Mouse (Mus musculus) liver, embryonic 14.5 days (tissue): ENCODE data around the gene Mllt3. TPM values are rescaled to one million over a fixed set of nuclear protein-coding genes. Genes with fewer than 3 reads are reported as not detected.

Experiments
- ATAC-seq: fragments of 200-750 bp; cut with Nextera tagmentation; 2 replicates; pipeline ENCODE4 v1.8.0; 2017; ENCODE audit warnings: moderate number of reproducible peaks, mild to moderate bottlenecking, moderate library complexity; ENCODE audit not compliant: insufficient read depth
- DNase-seq, 3 experiments: peaks; one replicate each; pipeline ENCODE4 v3.0.0-alpha.2; 2012 to 2013; ENCODE audit warnings: low read depth in 3 of 3, low spot score in 3 of 3
- H3K27ac ChIP-seq: fragments of 300-500 bp; sonication (generic); 2 replicates; pipeline ENCODE4 v1.5.1; 2014; ENCODE audit warnings: moderate library complexity, mild to moderate bottlenecking, control low read depth, inconsistent platforms
- H3K27me3 ChIP-seq: fragments of 300-500 bp; sonication (generic); 2 replicates; pipeline ENCODE4 v1.6.1; 2014; ENCODE audit warnings: mild to moderate bottlenecking, low read length, moderate library complexity; ENCODE audit not compliant: control insufficient read depth, insufficient read depth
- H3K36me3 ChIP-seq: fragments of 300-500 bp; sonication (generic); replicated peaks from 2 replicates; pipeline ENCODE4 v1.6.1; 2014; ENCODE audit warnings: low read depth; ENCODE audit not compliant: control insufficient read depth, insufficient read depth
- H3K4me1 ChIP-seq, 2 experiments: fragments of 200-500 bp in 1 of 2; fragments of 300-500 bp in 1 of 2; sonication (generic) in 1 of 2; replicated peaks; 2 replicates each; pipeline ENCODE4 v1.6.1; 2012 to 2014; ENCODE audit warnings: antibody characterized with exemption in 1 of 2, inconsistent platforms in 1 of 2, low read length in 1 of 2; ENCODE audit not compliant: control insufficient read depth in 2 of 2, insufficient read depth in 2 of 2
- H3K4me2 ChIP-seq: fragments of 300-500 bp; sonication (generic); 2 replicates; pipeline ENCODE4 v1.6.1; 2014; ENCODE audit warnings: low read depth, mild to moderate bottlenecking, control low read depth, moderate library complexity
- H3K4me3 ChIP-seq, 2 experiments: fragments of 200-500 bp in 1 of 2; fragments of 300-500 bp in 1 of 2; sonication (generic) in 1 of 2; 2 replicates each; pipeline ENCODE4 v1.5.1; 2012 to 2014; ENCODE audit warnings: low read depth in 2 of 2, low read length in 2 of 2, mild to moderate bottlenecking in 2 of 2, control low read depth in 1 of 2, inconsistent platforms in 1 of 2, moderate library complexity in 1 of 2; ENCODE audit not compliant: insufficient read depth in 1 of 2
- H3K9ac ChIP-seq: fragments of 300-500 bp; sonication (generic); replicated peaks from 2 replicates; pipeline ENCODE4 v1.6.1; 2014; ENCODE audit warnings: mild to moderate bottlenecking, control low read depth, moderate library complexity
- H3K9me3 ChIP-seq: fragments of 300-500 bp; sonication (generic); 2 replicates; pipeline ENCODE4 v1.6.1; 2016; ENCODE audit warnings: low read length, mixed read lengths; ENCODE audit not compliant: control insufficient read depth
- CTCF ChIP-seq: IDR thresholded peaks from 2 replicates; pipeline ENCODE4 v1.5.1; 2016; ENCODE audit warnings: antibody characterized with exemption, low read depth, control low read depth
- EP300 ChIP-seq: IDR thresholded peaks from 2 replicates; pipeline ENCODE4 v1.6.1; 2016; ENCODE audit warnings: antibody characterized with exemption, low read depth
- WGBS: fragments of 180-500 bp; shearing (Covaris S2); extraction: QIAGEN DNeasy Blood & Tissue Kit; methylation state at CpG from one replicate; pipeline ENCODE4 v1.1.7; 2014; ENCODE audit not compliant: insufficient replicate concordance; 5-methylcytosine and 5-hydroxymethylcytosine counted together
- polyA plus RNA-seq, 2 experiments: library from polyadenylated mRNA; depleted of rRNA in 1 of 2; stranded (reverse) in 1 of 2; unstranded in 1 of 2; fragments of >200 nt; fragmentation: Nextera tagmentation in 1 of 2; extraction: Ambion mirVana in 1 of 2; gene quantifications; 2 replicates each; pipeline versions ENCODE4 v1.2.1 to v1.2.3; 2012 to 2014

Mllt3 gene
- polyA plus RNA-seq, 2 experiments: 52.8 to 87.7 TPM

GRCm38 (mm10) chr4:88015261-88015660 is 17.9 kb downstream of the Mllt3 start:
- Histone ChIP-seq H3K9ac (no peak overlapping the region; the same call in 1 of the 2 replicates), H3K4me3 (no peak overlapping the region), H3K4me1 (peaks cover 2 to 7% of the 10 kb centered on the region in 2 experiments; a peak in 1 of 4 replicates), H3K9me3 (no peaks in the 10 kb centered on the region), H3K4me2 (no peak overlapping the region), H3K27me3 (no peaks in the 10 kb centered on the region), H3K27ac (no peak overlapping the region), H3K36me3 (no peaks in the 10 kb centered on the region)
- ATAC-seq (no peak), DNase-seq (no peak)
- WGBS: 34% methylated on average over 7 of the region's 7 CpGs
- TF ChIP-seq EP300 (no peak), CTCF (no peak)

- H3K4me2 ChIP-seq: no peak overlapping the region
- no peaks in the 10 kb centered on the region for H3K27me3 ChIP-seq
- 80% methylated on average over 4 of the region's 4 CpGs for WGBS
- no peak overlapping the region for H3K9ac ChIP-seq
- H3K4me1 ChIP-seq: peaks cover 2 to 7% of the 10 kb centered on the region in 2 experiments; a peak in 1 of 4 replicates
- TF ChIP-seq EP300 (no peak), CTCF (no peak)
- H3K36me3 ChIP-seq: no peaks in the 10 kb centered on the region
- no peak overlapping the region for H3K27ac ChIP-seq
- DNase-seq (no peak), ATAC-seq (no peak)
- H3K4me3 ChIP-seq: no peak overlapping the region
- H3K9me3 ChIP-seq: no peaks in the 10 kb centered on the region
These were observed 20.4 kb downstream of the Mllt3 start for GRCm38 (mm10) chr4:88012774-88013173.

GRCm38 (mm10) chr4:88011870-88012572 is 21.1 kb downstream of the Mllt3 start:
- peaks cover 2 to 7% of the 10 kb centered on the region in 2 experiments; a peak in 1 of 4 replicates for H3K4me1 ChIP-seq

DNA sequence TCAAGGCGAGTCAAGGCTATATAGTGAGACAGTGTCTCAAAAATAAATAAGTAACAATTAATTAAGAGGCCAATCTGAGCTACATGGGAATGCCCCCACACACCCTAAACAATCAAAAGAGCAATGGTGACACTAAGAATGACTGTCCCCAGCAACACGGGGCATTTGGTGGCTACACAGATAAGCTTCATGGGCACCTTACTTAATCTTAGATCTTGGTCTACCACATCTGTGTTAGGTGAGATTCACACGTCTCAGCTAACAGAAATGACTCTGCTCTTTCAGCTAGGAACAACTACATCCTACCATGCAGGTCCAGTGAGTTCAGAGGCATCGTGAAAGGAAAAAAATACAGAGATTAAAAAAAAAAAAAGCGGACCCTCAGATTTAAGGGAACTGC is 22.7 kb downstream of the Mllt3 start:
- TF ChIP-seq CTCF (no peak), EP300 (no peak)
- Histone ChIP-seq H3K9ac (no peak overlapping the region), H3K4me1 (peaks cover 1 to 7% of the 10 kb centered on the region in 2 experiments; a peak in 1 of 4 replicates), H3K4me2 (no peak overlapping the region), H3K4me3 (no peak overlapping the region), H3K9me3 (no peaks in the 10 kb centered on the region), H3K36me3 (no peaks in the 10 kb centered on the region), H3K27ac (no peak overlapping the region), H3K27me3 (no peaks in the 10 kb centered on the region)
- no peak for ATAC-seq
- WGBS: 53% methylated on average over 5 of the region's 5 CpGs
- no peak for DNase-seq

More at GRCm38 (mm10) chr4:88011870-88012572, 21.1 kb downstream of the Mllt3 start:
- Histone ChIP-seq H3K4me2 (no peak overlapping the region), H3K27ac (no peak overlapping the region), H3K9me3 (no peaks in the 10 kb centered on the region), H3K9ac (no peak overlapping the region), H3K4me3 (no peak overlapping the region), H3K27me3 (no peaks in the 10 kb centered on the region), H3K36me3 (no peaks in the 10 kb centered on the region)
- no peak for ATAC-seq
- 67% methylated on average over 4 of the region's 4 CpGs for WGBS
- no peak for DNase-seq
- TF ChIP-seq CTCF (no peak), EP300 (no peak)

GRCm38 (mm10) chr4:88005801-88006200 is 27.4 kb downstream of the Mllt3 start:
- ATAC-seq: no peak
- 35% methylated on average over 3 of the region's 3 CpGs for WGBS
- DNase-seq: no peak
- Histone ChIP-seq H3K36me3 (no peaks in the 10 kb centered on the region), H3K4me3 (no peak overlapping the region), H3K4me1 (peaks cover 3 to 5% of the 10 kb centered on the region in 2 experiments; a peak in 2 of 4 replicates), H3K27me3 (no peaks in the 10 kb centered on the region), H3K27ac (no peak overlapping the region), H3K4me2 (no peak overlapping the region), H3K9ac (no peak overlapping the region), H3K9me3 (no peaks in the 10 kb centered on the region)
- TF ChIP-seq EP300 (no peak), CTCF (no peak)
